Mouse (Mus musculus): ENCODE results near the gene Far1.

DNA sequence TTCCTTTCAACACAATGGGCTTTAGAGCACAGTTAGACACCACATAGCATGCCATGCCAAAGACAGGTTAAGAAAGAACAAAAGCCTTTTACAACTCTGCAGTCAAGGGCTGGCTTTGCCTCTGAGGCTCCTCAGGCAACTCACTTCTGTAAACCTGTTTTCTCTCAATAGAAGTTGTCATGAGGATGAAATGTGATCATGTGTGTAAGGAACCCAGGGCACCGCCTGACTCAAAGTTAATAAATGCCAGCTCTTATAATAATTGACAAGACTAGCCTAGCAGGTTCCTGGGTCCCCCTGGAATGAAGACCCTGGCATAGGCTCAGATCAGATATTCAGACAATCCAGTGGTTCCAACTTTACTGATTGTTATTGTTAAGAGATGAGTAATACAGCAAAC is 77.5 kb downstream of the Far1 start:
- TF ChIP-seq CTCF (IDR thresholded peaks at IDR 0.05; ENCODE audit: low read depth): no peak
- no peak for TF ChIP-seq EP300 (IDR thresholded peaks at IDR 0.05; ENCODE audit: low read depth)
